Mouse (Mus musculus) right cerebral cortex, adult 2 months (tissue): ENCODE data around the gene Fndc3b.
A peak's percentile ranks its signal among the peaks of the same experiment; 100 is the strongest.

Source experiments
- DNase-seq, 2 experiments: peaks; one replicate each; pipeline ENCODE4 v3.0.0; 2021 to 2022; ENCODE audit warnings: low spot score in 2 of 2

Fndc3b gene

GRCm38 (mm10) chr3:27709096-27709905, 1.8 kb downstream of the Fndc3b start:
- DNase-seq = peak in 1 of 2 experiments; percentile 14

DNA sequence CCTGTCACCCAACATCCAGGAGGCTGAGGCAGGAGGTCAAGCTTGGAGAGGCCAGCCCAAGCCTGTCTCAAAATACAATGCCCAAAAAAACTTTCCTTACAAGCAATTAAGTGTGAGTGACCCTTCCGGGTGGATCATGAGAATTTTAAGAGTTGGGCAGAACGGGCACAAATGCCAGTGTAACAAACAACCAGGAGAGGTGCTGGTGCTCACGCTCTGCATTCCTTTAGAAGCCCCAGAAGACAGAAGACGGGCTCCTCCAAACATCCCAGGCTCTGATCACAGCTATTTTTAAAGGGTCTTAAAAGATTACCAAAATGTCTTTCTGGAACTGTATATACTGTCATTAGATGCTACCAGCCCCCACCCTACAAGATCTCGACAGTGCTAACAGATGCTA, 2.5 kb downstream of the Fndc3b start:
- DNase-seq = no peak

DNA sequence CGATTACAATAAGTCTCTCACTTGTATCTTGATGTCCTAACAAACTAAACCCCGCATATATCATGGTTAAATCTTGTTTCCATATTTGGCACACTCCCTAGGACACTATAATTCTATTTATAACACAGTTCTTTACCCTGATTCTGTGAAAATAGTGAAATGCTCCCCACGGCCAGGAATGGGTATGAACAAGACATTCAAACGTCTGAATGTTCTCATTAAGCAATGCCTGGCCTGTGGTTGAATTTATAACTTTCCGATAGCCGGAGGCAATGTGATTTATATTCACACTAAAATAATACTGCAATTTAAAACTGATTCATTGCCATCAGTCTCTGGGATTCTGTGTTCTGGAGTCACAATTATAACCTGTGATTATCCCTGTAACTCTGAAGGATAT, 5.3 kb downstream of the Fndc3b start:
- DNase-seq = no peak

DNA sequence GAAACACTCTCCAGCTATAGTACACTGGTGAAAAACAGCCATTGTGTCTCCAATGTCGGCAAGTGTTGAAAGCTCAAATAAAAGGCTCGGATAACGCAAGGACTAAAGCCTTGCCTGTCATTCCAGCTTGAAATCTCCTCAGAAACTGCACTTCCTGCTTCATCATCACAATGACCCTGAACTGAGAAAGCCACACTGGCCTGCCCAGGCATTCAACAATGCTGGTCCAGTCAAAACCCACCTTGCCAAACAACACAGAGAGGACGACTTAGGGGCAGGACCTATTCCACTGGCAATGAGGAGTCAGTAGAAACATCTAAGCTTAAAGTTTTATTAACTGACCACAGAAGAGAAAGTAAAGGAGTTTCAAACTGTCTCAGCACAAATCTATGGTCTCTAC, 6.1 kb downstream of the Fndc3b start:
- no peak for DNase-seq

DNA sequence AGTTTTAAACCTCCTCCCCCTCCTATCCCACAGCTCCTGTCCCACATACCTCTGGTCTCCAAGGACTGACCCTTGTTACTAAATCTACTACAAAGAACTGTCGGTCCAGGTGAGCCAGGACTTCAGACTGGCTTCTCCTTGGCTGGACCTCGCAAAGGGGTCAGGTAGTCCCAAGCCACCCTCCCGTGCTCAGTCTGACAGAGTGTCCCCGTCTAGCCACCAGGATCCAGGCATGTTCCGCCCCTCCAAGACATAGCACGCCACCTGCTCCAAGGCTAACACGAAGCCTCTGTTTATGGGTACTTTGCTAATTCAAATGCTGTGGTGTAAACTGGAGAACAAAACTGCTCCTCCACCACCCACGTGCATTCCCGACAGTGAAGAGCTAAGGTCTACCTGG, 6.5 kb downstream of the Fndc3b start:
- DNase-seq = no peak

- no peak for DNase-seq
Measured at GRCm38 (mm10) chr3:27703531-27703930, 7.6 kb downstream of the Fndc3b start.

GRCm38 (mm10) chr3:27703081-27703480, 8.0 kb downstream of the Fndc3b start:
- no peak for DNase-seq

- DNase-seq = peak; percentile 78 to 79
Measured at GRCm38 (mm10) chr3:27698671-27699070, 12.4 kb downstream of the Fndc3b start.

DNA sequence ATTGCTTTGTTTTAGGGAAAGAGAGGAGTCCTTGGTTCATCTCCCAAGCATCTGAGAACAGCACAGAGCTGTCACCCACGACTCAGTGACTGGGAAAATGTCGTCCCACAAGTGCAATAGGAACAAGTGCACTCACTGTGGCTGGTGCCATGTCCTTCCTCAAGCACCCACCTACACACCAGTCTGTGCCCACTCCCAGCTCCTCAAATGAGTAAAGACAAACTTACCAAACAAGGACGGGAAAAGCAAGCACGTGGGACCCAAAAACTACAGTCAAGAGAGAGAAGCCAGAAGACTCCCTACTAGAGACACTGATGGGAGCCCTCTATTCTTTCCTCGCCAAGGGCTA, 14.7 kb downstream of the Fndc3b start:
- DNase-seq = no peak

DNA sequence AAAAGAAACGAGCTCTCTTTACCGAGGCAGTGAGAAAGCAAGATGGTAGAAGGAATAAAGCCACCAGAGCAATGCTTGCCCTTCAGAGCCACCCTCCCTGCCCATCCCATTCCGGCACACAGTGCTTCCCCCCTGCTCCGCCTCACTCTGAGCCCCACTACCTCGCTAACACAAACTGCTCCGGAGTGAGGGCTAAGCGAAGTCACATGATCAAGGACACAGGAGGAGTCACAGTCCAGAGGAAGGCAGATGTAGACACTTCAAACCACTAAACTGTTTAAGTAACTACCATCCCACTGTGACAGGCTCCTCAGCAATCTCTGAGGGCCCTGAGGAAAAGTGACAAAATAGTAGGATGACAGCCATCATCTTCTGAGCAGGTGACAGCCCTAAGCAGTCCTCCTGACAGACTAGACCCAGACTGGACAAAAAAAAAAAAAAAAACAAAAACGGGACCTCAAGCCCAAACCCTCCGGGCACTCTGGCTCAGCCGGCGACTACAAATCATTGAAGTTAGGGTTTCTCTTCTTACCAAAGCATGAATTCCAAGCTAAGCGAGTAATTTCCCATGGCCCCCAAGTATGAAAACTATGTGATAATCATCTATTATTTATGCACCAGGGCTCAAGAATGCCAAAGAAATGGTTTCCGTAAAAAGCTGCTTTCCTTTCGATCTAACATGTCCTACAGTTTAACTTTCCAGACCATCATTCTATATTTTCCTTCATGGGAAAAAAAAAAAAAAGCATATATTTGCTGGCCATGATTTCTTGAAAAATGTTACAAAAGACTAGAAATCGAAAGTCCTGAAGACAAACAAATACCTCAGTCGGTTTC, 15.3 kb downstream of the Fndc3b start:
- no peak for DNase-seq

- DNase-seq = no peak
Measured at GRCm38 (mm10) chr3:27694586-27694985, 16.5 kb downstream of the Fndc3b start.

DNA sequence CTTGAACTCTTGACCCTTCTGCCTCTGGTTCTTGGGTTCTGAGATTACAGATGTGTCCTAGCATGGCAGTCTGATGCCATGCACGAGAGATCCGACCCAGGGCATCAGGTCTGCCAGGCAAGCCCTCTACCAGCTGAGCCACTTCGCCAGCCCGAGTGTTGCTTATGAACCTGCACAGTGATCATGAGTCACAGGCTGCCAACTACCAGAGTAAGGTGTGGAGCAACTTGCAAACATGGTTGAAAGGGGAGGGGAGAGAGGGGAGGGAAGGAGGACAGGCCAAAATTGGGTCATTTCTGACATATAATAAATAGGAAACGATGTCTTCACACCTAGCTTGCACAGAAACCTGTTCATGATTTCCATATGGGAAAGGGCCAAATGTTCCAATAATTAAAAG, 17.0 kb downstream of the Fndc3b start:
- no peak for DNase-seq

DNA sequence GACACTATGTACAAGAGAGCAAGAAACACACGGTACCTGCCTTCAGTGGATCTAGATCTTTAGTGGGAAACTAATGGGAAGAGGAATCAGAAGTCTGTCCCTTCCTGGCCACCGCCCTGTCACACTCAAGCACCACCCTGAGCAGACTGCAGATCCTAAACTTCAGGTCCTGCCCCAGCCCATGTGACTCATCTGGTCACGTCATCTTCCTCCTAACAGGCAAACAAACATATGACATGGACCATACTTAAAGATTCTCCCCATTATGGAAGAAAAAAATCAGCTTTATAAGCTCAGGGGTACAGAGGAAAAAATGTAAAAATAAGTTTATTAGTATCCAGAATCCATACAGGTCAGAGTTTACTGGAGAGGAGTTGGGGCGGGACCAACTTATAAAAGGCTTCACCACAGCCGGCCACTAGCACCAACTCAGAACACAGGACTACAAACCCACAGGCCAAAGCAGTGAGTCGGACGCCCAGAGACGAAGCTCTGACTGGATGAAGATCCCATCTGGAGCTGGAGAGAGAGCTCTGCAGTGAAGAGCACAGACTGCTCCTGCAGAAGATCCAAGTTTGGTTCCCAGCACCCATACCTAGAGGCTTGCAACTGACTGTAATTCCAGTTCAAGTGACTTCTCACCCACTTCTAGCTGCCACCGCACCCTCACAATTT, 19.5 kb downstream of the Fndc3b start:
- DNase-seq = no peak

DNA sequence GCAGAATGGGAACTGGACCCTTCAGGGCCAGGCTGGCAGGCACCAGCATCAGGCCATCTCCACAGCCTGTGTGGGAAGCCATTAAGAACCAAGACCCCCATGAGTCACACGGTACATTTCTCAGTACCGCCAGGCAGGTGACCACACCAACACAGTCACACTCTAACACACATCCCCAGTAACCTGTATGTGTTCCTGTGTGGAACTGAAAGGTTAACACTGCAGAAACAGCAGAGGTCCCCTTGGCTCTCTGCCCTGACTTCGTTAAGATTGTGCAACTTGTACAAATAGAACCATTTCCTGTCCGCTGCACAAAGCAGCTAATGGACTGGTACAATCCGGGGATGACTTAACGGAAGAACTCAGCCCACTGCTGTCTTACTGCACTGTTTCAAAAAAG, 21.1 kb downstream of the Fndc3b start:
- DNase-seq = peak in 1 of 2 experiments; percentile 20

- DNase-seq = no peak
Measured at GRCm38 (mm10) chr3:27689149-27689865, 21.8 kb downstream of the Fndc3b start.

- DNase-seq = no peak
Measured at GRCm38 (mm10) chr3:27686732-27687491, 24.2 kb downstream of the Fndc3b start.

DNA sequence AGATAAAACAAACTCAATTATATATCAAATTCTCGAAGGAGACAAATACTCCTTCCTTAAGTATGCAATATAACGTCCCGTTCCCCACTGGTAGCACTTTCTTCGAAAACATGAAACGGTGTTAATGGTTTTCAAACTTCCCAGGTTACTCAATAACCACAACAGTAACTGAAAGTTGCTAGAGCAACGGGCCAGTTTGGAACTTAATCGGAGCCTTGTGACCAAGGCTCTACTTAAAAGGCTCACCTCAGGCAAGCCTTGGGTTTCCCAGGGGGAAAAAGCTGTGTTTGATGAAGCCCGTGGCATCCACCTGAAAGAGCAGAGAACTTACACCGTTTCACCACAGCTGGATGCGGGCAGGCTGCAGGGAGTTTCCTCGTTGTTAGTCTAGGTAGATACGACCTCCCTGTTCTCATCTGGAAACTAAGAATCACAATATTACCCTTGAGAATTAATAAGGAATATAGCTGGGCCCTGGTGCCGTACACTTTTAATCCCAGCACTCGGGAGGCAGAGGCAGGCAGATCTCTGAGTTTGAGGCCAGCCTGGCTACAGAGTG, 25.4 kb downstream of the Fndc3b start:
- no peak for DNase-seq

DNA sequence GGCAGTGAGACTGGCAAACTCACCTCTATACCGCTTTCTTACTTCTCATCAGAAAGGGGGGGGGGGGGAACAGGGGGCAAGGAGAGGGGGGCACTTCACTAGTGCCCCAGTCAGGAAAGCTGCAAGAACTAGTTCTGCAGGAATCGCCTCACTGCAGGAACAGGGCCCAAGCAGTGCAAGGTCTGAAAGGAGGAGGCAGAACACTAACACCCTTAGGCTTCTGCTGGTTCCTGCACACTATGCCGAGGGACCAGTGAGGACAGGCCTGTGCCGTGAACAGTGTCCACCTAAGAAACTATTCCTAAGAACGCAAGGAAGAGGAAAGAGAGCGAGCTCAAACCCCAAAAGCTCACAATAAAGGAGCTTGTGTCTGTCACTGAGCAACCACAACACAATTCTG, 26.0 kb downstream of the Fndc3b start:
- no peak for DNase-seq

- DNase-seq = peak in 1 of 2 experiments; percentile 17
Measured at GRCm38 (mm10) chr3:27683374-27683773, 27.7 kb downstream of the Fndc3b start.

GRCm38 (mm10) chr3:27677574-27677973, 33.5 kb downstream of the Fndc3b start:
- no peak for DNase-seq

- no peak for DNase-seq
Measured at GRCm38 (mm10) chr3:27673660-27674059, 37.4 kb downstream of the Fndc3b start.
